Mouse (Mus musculus) MEL (cell line): ENCODE measurements at regions not wholly inside any gene's neighbourhood (a gene's known extent, or its start where the extent isn't known, plus 50 kb on each side); places are given as distances from the start of the nearest gene placed in this dataset.

Experiments used
- DNase-seq: peaks from one replicate; pipeline ENCODE4 v3.0.0; 2011; ENCODE audit warnings: low read depth, low spot score
- H3K27ac ChIP-seq: 2 replicates; pipeline ENCODE4 v1.5.1; 2012; ENCODE audit warnings: low read depth, mild to moderate bottlenecking, control low read depth, low read length, moderate library complexity; ENCODE audit not compliant: control insufficient read depth
- H3K27me3 ChIP-seq, 2 experiments: fragments of 150-350 bp in 1 of 2; sonication (generic) in 1 of 2; 2 replicates each; pipeline ENCODE4 v1.6.1; 2012; ENCODE audit warnings: low read length in 2 of 2, mild to moderate bottlenecking in 2 of 2, improper control_type of control experiment in 1 of 2, moderate library complexity in 1 of 2; ENCODE audit not compliant: insufficient read depth in 2 of 2, control insufficient read depth in 1 of 2
- H3K36me3 ChIP-seq, 2 experiments: 2 replicates each; pipeline ENCODE4 v1.6.1; 2012 to 2014; ENCODE audit warnings: low read length in 2 of 2, improper control_type of control experiment in 1 of 2, inconsistent platforms in 1 of 2, mild to moderate bottlenecking in 1 of 2; ENCODE audit not compliant: insufficient read depth in 2 of 2, control insufficient read depth in 1 of 2
- H3K4me1 ChIP-seq, 2 experiments: fragments of 150-350 bp in 1 of 2; sonication (generic) in 1 of 2; 2 replicates each; pipeline ENCODE4 v1.6.1; 2012; ENCODE audit warnings: low read length in 2 of 2, improper control_type of control experiment in 1 of 2, mild to moderate bottlenecking in 1 of 2; ENCODE audit not compliant: insufficient read depth in 2 of 2, control insufficient read depth in 1 of 2
- H3K4me3 ChIP-seq, 2 experiments: fragments of 150-350 bp in 1 of 2; sonication (generic) in 1 of 2; 2 replicates each; pipeline ENCODE4 v1.5.1; 2012; ENCODE audit warnings: low read depth in 2 of 2, low read length in 2 of 2, mild to moderate bottlenecking in 2 of 2, moderate library complexity in 2 of 2, control low read depth in 1 of 2, improper control_type of control experiment in 1 of 2; ENCODE audit not compliant: control insufficient read depth in 1 of 2, insufficient read depth in 1 of 2
- H3K79me2 ChIP-seq: 2 replicates; pipeline ENCODE4 v1.6.1; 2012; ENCODE audit warnings: mild to moderate bottlenecking, low read length, moderate library complexity; ENCODE audit not compliant: control insufficient read depth, poor library complexity, insufficient read depth
- H3K9ac ChIP-seq: 2 replicates; pipeline ENCODE4 v1.6.1; 2012; ENCODE audit warnings: low read depth, mild to moderate bottlenecking, control low read depth, low read length, moderate library complexity; ENCODE audit not compliant: control insufficient read depth, poor library complexity, severe bottlenecking
- H3K9me3 ChIP-seq: fragments of 150-350 bp; sonication (generic); replicated peaks from 2 replicates; pipeline ENCODE4 v1.6.1; 2012; ENCODE audit warnings: mild to moderate bottlenecking, low read length, improper control_type of control experiment, moderate library complexity; ENCODE audit not compliant: insufficient read depth
- BHLHE40 ChIP-seq: IDR thresholded peaks from 2 replicates; pipeline ENCODE4 v1.6.1; 2012; ENCODE audit warnings: low read depth, mild to moderate bottlenecking, inconsistent platforms, low read length, improper control_type of control experiment, borderline replicate concordance
- CTCF ChIP-seq, 3 experiments: IDR thresholded peaks in 2 of 3; conservative IDR thresholded peaks in 1 of 3; 2 replicates each; pipeline ENCODE4 v1.5.1; 2011 to 2012; ENCODE audit warnings: low read length in 3 of 3, low read depth in 2 of 3, mild to moderate bottlenecking in 2 of 3, improper control_type of control experiment in 1 of 3, inconsistent platforms in 1 of 3, mixed read lengths in 1 of 3, moderate library complexity in 1 of 3; ENCODE audit not compliant: control insufficient read depth in 1 of 3, insufficient read depth in 1 of 3, poor library complexity in 1 of 3, severe bottlenecking in 1 of 3
- ELF1 ChIP-seq: IDR thresholded peaks from 2 replicates; pipeline ENCODE4 v1.6.1; 2014; ENCODE audit warnings: low read depth, mild to moderate bottlenecking, inconsistent platforms, low read length, improper control_type of control experiment, moderate library complexity
- EP300 ChIP-seq, 2 experiments: IDR thresholded peaks; 2 replicates each; pipeline ENCODE4 v1.6.1; 2011; ENCODE audit warnings: improper control_type of control experiment in 2 of 2, low read length in 2 of 2, low read depth in 1 of 2, mild to moderate bottlenecking in 1 of 2
- GABPA ChIP-seq: IDR thresholded peaks from 2 replicates; pipeline ENCODE4 v1.6.1; 2012; ENCODE audit warnings: low read depth, mild to moderate bottlenecking, inconsistent platforms, low read length, improper control_type of control experiment, moderate library complexity
- HCFC1 ChIP-seq: IDR thresholded peaks from 2 replicates; pipeline ENCODE4 v1.6.1; 2012; ENCODE audit warnings: low read depth, mild to moderate bottlenecking, inconsistent platforms, low read length, improper control_type of control experiment, moderate library complexity
- JUND ChIP-seq: IDR thresholded peaks from 2 replicates; pipeline ENCODE4 v1.6.1; 2011; ENCODE audit warnings: low read depth, mild to moderate bottlenecking, improper control_type of control experiment, low read length
- KAT2A ChIP-seq: conservative IDR thresholded peaks from 2 replicates; pipeline ENCODE4 v1.6.1; 2012; ENCODE audit warnings: low read depth, low read length, improper control_type of control experiment, inconsistent platforms
- MAFK ChIP-seq: IDR thresholded peaks from 2 replicates; pipeline ENCODE4 v1.6.1; 2011; ENCODE audit warnings: low read depth, mild to moderate bottlenecking, low read length, improper control_type of control experiment, borderline replicate concordance
- MAX ChIP-seq: IDR thresholded peaks from 2 replicates; pipeline ENCODE4 v1.6.1; 2011; ENCODE audit warnings: low read length, improper control_type of control experiment
- MAZ ChIP-seq: IDR thresholded peaks from 2 replicates; pipeline ENCODE4 v1.6.1; 2012; ENCODE audit warnings: low read depth, mild to moderate bottlenecking, inconsistent platforms, low read length, improper control_type of control experiment
- MXI1 ChIP-seq: IDR thresholded peaks from 2 replicates; pipeline ENCODE4 v1.6.1; 2011; ENCODE audit warnings: mild to moderate bottlenecking, low read depth, low read length, improper control_type of control experiment
- MYC ChIP-seq: IDR thresholded peaks from 2 replicates; pipeline ENCODE4 v1.6.1; 2011; ENCODE audit warnings: low read depth, mild to moderate bottlenecking, low read length, improper control_type of control experiment, moderate library complexity
- NELFE ChIP-seq: IDR thresholded peaks from 2 replicates; pipeline ENCODE4 v1.6.1; 2011; ENCODE audit warnings: low read depth, low read length, improper control_type of control experiment
- POLR2AphosphoS2 ChIP-seq: IDR thresholded peaks from 2 replicates; pipeline ENCODE4 v1.6.1; 2011; ENCODE audit warnings: low read length, improper control_type of control experiment
- POLR2AphosphoS5 ChIP-seq: IDR thresholded peaks from 2 replicates; pipeline ENCODE4 v1.6.1; 2012; ENCODE audit warnings: low read depth, borderline replicate concordance, mild to moderate bottlenecking, inconsistent platforms, low read length, moderate library complexity, mixed read lengths
- SIN3A ChIP-seq: IDR thresholded peaks from 2 replicates; pipeline ENCODE4 v1.6.1; 2012; ENCODE audit warnings: low read length, improper control_type of control experiment, inconsistent platforms
- SMC3 ChIP-seq: IDR thresholded peaks from 2 replicates; pipeline ENCODE4 v1.6.1; 2011; ENCODE audit warnings: low read depth, low read length, improper control_type of control experiment
- TBP ChIP-seq: IDR thresholded peaks from 2 replicates; pipeline ENCODE4 v1.8.0; 2011; ENCODE audit warnings: low read depth, low read length, improper control_type of control experiment
- TCF12 ChIP-seq: IDR thresholded peaks from 2 replicates; pipeline ENCODE4 v1.6.1; 2014; ENCODE audit warnings: low read depth, mild to moderate bottlenecking, inconsistent platforms, low read length, improper control_type of control experiment, moderate library complexity
- USF1 ChIP-seq: IDR thresholded peaks from 2 replicates; pipeline ENCODE4 v1.6.1; 2014; ENCODE audit warnings: low read depth, mild to moderate bottlenecking, inconsistent platforms, low read length, improper control_type of control experiment, moderate library complexity
- ZKSCAN1 ChIP-seq: IDR thresholded peaks from 2 replicates; pipeline ENCODE4 v1.6.1; 2012; ENCODE audit warnings: low read depth, mild to moderate bottlenecking, inconsistent platforms, low read length, improper control_type of control experiment, moderate library complexity
- ZMIZ1 ChIP-seq: IDR thresholded peaks from 2 replicates; pipeline ENCODE4 v1.6.1; 2012; ENCODE audit warnings: low read depth, mild to moderate bottlenecking, inconsistent platforms, low read length, improper control_type of control experiment, moderate library complexity

- no peak for DNase-seq
- Histone ChIP-seq H3K79me2 (no peaks in the 10 kb centered on the region), H3K36me3 (no peaks in the 10 kb centered on the region), H3K27me3 (peaks cover 0 to 2% of the 10 kb centered on the region in 2 experiments), H3K27ac (no peak overlapping the region), H3K4me1 (no peaks in the 10 kb centered on the region), H3K9me3 (no peaks in the 10 kb centered on the region), H3K9ac (no peak overlapping the region), H3K4me3 (no peak overlapping the region)
- TF ChIP-seq EP300 (IDR thresholded peaks at IDR 0.05; ENCODE audit: low read depth in 1 of 2, low read length in 2 of 2) (no peak), TCF12 (no peak), BHLHE40 (no peak), MAX (no peak), HCFC1 (no peak), JUND (no peak), ELF1 (no peak), GABPA (no peak), MXI1 (no peak), SMC3 (no peak)
Observed at GRCm38 (mm10) chr7:49699107-49700023, 59.5 kb upstream of the Htatip2 start.

- H3K79me2 ChIP-seq: no peaks in the 10 kb centered on the region
- H3K27ac ChIP-seq: no peak overlapping the region
- H3K4me1 ChIP-seq: no peaks in the 10 kb centered on the region
- no peaks in the 10 kb centered on the region for H3K36me3 ChIP-seq
- H3K9me3 ChIP-seq: no peaks in the 10 kb centered on the region
- TF ChIP-seq USF1 (no peak), MYC (no peak), KAT2A (no peak), BHLHE40 (no peak), POLR2AphosphoS2 (no peak), CTCF (IDR thresholded peaks at IDR 0.05 in 2 of 3, conservative IDR thresholded peaks at IDR 0.05 in 1 of 3; ENCODE audit: control insufficient read depth in 1 of 3, insufficient read depth in 1 of 3, low read depth in 2 of 3, low read length in 3 of 3, poor library complexity in 1 of 3, severe bottlenecking in 1 of 3) (no peak), TCF12 (no peak), POLR2AphosphoS5 (no peak), MAFK (no peak), ZKSCAN1 (no peak), JUND (no peak), SIN3A (no peak), MAZ (no peak), ZMIZ1 (no peak), NELFE (no peak), TBP (no peak)
- TF ChIP-seq, all 39 proteins: peak for 0
- Histone ChIP-seq H3K27me3 (peaks cover 0 to 2% of the 10 kb centered on the region in 2 experiments), H3K4me3 (no peak overlapping the region), H3K9ac (no peak overlapping the region)
- DNase-seq: no peak
Observed at GRCm38 (mm10) chr7:49696228-49696627, 59.6 kb upstream of the Dbx1 start.
